Mouse (Mus musculus) C2C12 (cell line): ENCODE data around the gene Guca2a. TPM values are rescaled to one million over a fixed set of nuclear protein-coding genes. Genes with fewer than 3 reads are reported as not detected.

Experiments used
- H3K27me3 ChIP-seq: one replicate; pipeline ENCODE4 v1.6.1; 2011; ENCODE audit not compliant: control insufficient read depth, insufficient read depth, insufficient read length
- H3K36me3 ChIP-seq: one replicate; pipeline ENCODE4 v1.6.1; 2011; ENCODE audit not compliant: control insufficient read depth, insufficient read depth
- H3K4me3 ChIP-seq: one replicate; pipeline ENCODE4 v1.5.1; 2011; ENCODE audit warnings: mild to moderate bottlenecking, control low read depth; ENCODE audit not compliant: poor library complexity, insufficient read depth, severe bottlenecking
- H3K79me2 ChIP-seq: one replicate; pipeline ENCODE4 v1.6.1; 2011; ENCODE audit not compliant: control insufficient read depth, insufficient read depth
- H3K79me3 ChIP-seq: one replicate; pipeline ENCODE4 v1.6.1; 2011; ENCODE audit warnings: low read depth, control low read depth
- H3ac ChIP-seq: one replicate; pipeline ENCODE3; 2011; ENCODE audit warnings: low read depth; ENCODE audit not compliant: control insufficient read depth, insufficient read length
- CEBPB ChIP-seq: IDR thresholded peaks from one replicate; pipeline ENCODE4 v1.6.1; 2011; ENCODE audit warnings: low read depth, mild to moderate bottlenecking, control low read depth, moderate library complexity
- CTCF ChIP-seq: IDR thresholded peaks from one replicate; pipeline ENCODE4 v1.5.1; 2011; ENCODE audit not compliant: control insufficient read depth, insufficient read depth, insufficient read length
- FOSL1 ChIP-seq: IDR thresholded peaks from one replicate; pipeline ENCODE4 v1.8.0; 2011; ENCODE audit warnings: mild to moderate bottlenecking, low read length; ENCODE audit not compliant: poor library complexity, insufficient read depth, severe bottlenecking
- MAX ChIP-seq: IDR thresholded peaks from one replicate; pipeline ENCODE4 v1.6.1; 2011; ENCODE audit warnings: mild to moderate bottlenecking, control low read depth
- MYOD1 ChIP-seq: IDR thresholded peaks from one replicate; pipeline ENCODE4 v1.6.1; 2011; ENCODE audit warnings: low read depth; ENCODE audit not compliant: control insufficient read depth, insufficient read length
- MYOG ChIP-seq: IDR thresholded peaks from one replicate; pipeline ENCODE4 v1.6.1; 2011; ENCODE audit not compliant: control insufficient read depth, insufficient read length; ENCODE audit errors: extremely low read depth
- USF1 ChIP-seq: IDR thresholded peaks from one replicate; pipeline ENCODE4 v1.6.1; 2011; ENCODE audit warnings: low read depth, mild to moderate bottlenecking, control low read depth, moderate library complexity
- polyA plus RNA-seq: library from polyadenylated mRNA; unstranded; fragments of >200 nt; fragmentation: generic; extraction: Trizol; gene quantifications from one replicate; pipeline ENCODE4 v1.2.1, GENCODE M21; 2012; ENCODE audit warnings: missing spikeins

Gene Guca2a
- polyA plus RNA-seq, 1 experiment, result 0.09 TPM

- Histone ChIP-seq H3K79me3 (no peaks in the 10 kb centered on the region), H3K4me3 (no peak overlapping the region), H3K27me3 (no peaks in the 10 kb centered on the region), H3K36me3 (peaks cover 27% of the 10 kb centered on the region), H3K79me2 (no peaks in the 10 kb centered on the region), H3ac (no peak overlapping the region)
- no peak for TF ChIP-seq CEBPB
- TF ChIP-seq MYOD1, result no peak
- TF ChIP-seq MYOG, result no peak
- no peak for TF ChIP-seq CTCF
- TF ChIP-seq USF1, result no peak
- TF ChIP-seq FOSL1, result no peak
- TF ChIP-seq MAX, result no peak
Measured at GRCm38 (mm10) chr4:119631115-119631919, 6.2 kb upstream of the Guca2a start.

GRCm38 (mm10) chr4:119632721-119633120 lies 4.8 kb upstream of the Guca2a start:
- no peaks in the 10 kb centered on the region for H3K79me2 ChIP-seq
- no peaks in the 10 kb centered on the region for H3K79me3 ChIP-seq
- H3K36me3 ChIP-seq, result peaks cover 14% of the 10 kb centered on the region
- TF ChIP-seq USF1 (no peak), CEBPB (no peak), MAX (no peak), MYOD1 (no peak), FOSL1 (no peak), MYOG (no peak), CTCF (no peak)
- H3K4me3 ChIP-seq, result no peak overlapping the region
- no peaks in the 10 kb centered on the region for H3K27me3 ChIP-seq
- H3ac ChIP-seq, result no peak overlapping the region

GRCm38 (mm10) chr4:119633342-119633741 lies 4.2 kb upstream of the Guca2a start:
- TF ChIP-seq MAX (no peak), CEBPB (no peak), USF1 (no peak), MYOG (no peak), MYOD1 (no peak), FOSL1 (no peak)
- H3K79me3 ChIP-seq, result no peaks in the 10 kb centered on the region
- peaks cover 14% of the 10 kb centered on the region for H3K36me3 ChIP-seq
- no peak overlapping the region for H3K4me3 ChIP-seq
- H3K27me3 ChIP-seq, result no peaks in the 10 kb centered on the region
- no peak overlapping the region for H3ac ChIP-seq
- no peaks in the 10 kb centered on the region for H3K79me2 ChIP-seq

GRCm38 (mm10) chr4:119633948-119634347 lies 3.6 kb upstream of the Guca2a start:
- Histone ChIP-seq H3K79me2 (no peaks in the 10 kb centered on the region), H3K4me3 (no peak overlapping the region), H3ac (no peak overlapping the region), H3K36me3 (peaks cover 13% of the 10 kb centered on the region), H3K27me3 (no peaks in the 10 kb centered on the region), H3K79me3 (no peaks in the 10 kb centered on the region)
- no peak for TF ChIP-seq MYOG
- TF ChIP-seq CTCF, result no peak
- no peak for TF ChIP-seq CEBPB
- TF ChIP-seq FOSL1, result no peak
- no peak for TF ChIP-seq USF1
- TF ChIP-seq MAX, result no peak
- TF ChIP-seq MYOD1, result no peak

- Histone ChIP-seq H3K4me3 (no peak overlapping the region), H3K27me3 (no peaks in the 10 kb centered on the region), H3K36me3 (peaks cover 2% of the 10 kb centered on the region), H3K79me3 (no peaks in the 10 kb centered on the region), H3K79me2 (no peaks in the 10 kb centered on the region), H3ac (no peak overlapping the region)
- TF ChIP-seq CEBPB, result no peak
- no peak for TF ChIP-seq USF1
- TF ChIP-seq MYOG, result no peak
- TF ChIP-seq MYOD1, result no peak
- TF ChIP-seq MAX, result no peak
- no peak for TF ChIP-seq FOSL1
- TF ChIP-seq CTCF, result no peak
Measured at GRCm38 (mm10) chr4:119634908-119635660, 2.4 kb upstream of the Guca2a start.
